8 mouse cellular contexts compared by ENCODE assay signal in the genomic region with DNA sequence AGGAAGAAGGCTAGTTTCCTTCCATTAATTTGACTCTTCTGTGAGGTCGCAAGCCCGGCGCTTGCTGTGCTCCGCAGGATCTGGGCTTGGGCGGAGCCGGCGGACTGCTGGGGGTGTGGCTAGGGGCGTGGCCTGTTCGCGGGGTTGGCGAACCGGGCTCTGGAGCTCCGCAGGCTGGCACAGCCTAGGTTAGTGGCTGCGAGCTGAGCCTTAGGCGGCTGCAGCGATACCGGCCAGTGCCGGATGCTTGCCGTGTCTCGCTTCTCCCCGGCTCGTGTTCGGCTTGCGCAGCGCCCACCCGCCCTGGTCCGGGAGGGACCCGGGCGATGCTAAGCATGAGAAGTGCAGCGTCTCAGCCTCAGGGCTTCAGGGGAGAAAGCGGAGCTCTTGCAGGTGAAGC. TPM values are rescaled to one million over a fixed set of nuclear protein-coding genes. Genes with fewer than 3 reads are reported as not detected.
A peak's percentile ranks its signal among the peaks of the same experiment; 100 is the strongest.
DNase-seq lines count a peak whose midpoint lies in the region; ATAC-seq and TF ChIP-seq lines count a peak whose summit lies in the region.

TSS of gene Gpc5 (plus strand) at position 135 of the 400 bp plus-strand sequence.

- no peak for TF ChIP-seq CTCF in C2C12 (IDR thresholded peaks at IDR 0.05; ENCODE audit: control insufficient read depth, insufficient read depth, insufficient read length)
- TF ChIP-seq CTCF in liver, embryonic 14.5 days (IDR thresholded peaks at IDR 0.05; ENCODE audit: low read depth) = no peak

- no peaks in the 10 kb centered on the region for H3K79me2 ChIP-seq in C2C12 (ENCODE audit: control insufficient read depth, insufficient read depth)

- peak; percentile 99 for ATAC-seq in forebrain, embryonic 11.5 days (replicated peaks; ENCODE audit: low FRiP score)
- peak; percentile 99 for ATAC-seq in heart, embryonic 16.5 days (replicated peaks; ENCODE audit: extremely low read depth, insufficient read depth, low FRiP score)
- ATAC-seq in liver, embryonic 14.5 days (ENCODE audit: insufficient read depth) = peak; percentile 88
- ATAC-seq in stomach, embryonic 15.5 days (ENCODE audit: insufficient read depth, low FRiP score, low read depth) = peak; percentile 99

- no peaks in the 10 kb centered on the region for H3K9me3 ChIP-seq in forebrain, embryonic 11.5 days (ENCODE audit: control insufficient read depth, low read length)
- H3K9me3 ChIP-seq in heart, embryonic 16.5 days (replicated peaks; ENCODE audit: control insufficient read depth, low read length) = no peaks in the 10 kb centered on the region
- H3K9me3 ChIP-seq in liver, embryonic 14.5 days (ENCODE audit: control insufficient read depth, low read length) = no peaks in the 10 kb centered on the region
- no peaks in the 10 kb centered on the region for H3K9me3 ChIP-seq in stomach, embryonic 15.5 days

- H3K27ac ChIP-seq in forebrain, embryonic 11.5 days (ENCODE audit: low read depth, low read length) = no peak within 1 kb of the TSS
- H3K27ac ChIP-seq in heart, embryonic 16.5 days (ENCODE audit: low read length) = no peak within 1 kb of the TSS
- H3K27ac ChIP-seq in liver, embryonic 14.5 days = no peak within 1 kb of the TSS
- no peak within 1 kb of the TSS for H3K27ac ChIP-seq in stomach, embryonic 15.5 days

- no peak for TF ChIP-seq EP300 in liver, embryonic 14.5 days (IDR thresholded peaks at IDR 0.05; ENCODE audit: low read depth)

- H3K4me1 ChIP-seq in forebrain, embryonic 11.5 days (replicated peaks; ENCODE audit: control insufficient read depth, insufficient read depth, low read length) = peaks cover 2% of the 10 kb centered on the region; the same call in 1 of the 2 replicates
- H3K4me1 ChIP-seq in heart, embryonic 16.5 days (ENCODE audit: control insufficient read depth, insufficient read depth, low read length) = peaks cover 3% of the 10 kb centered on the region
- H3K4me1 ChIP-seq in liver, embryonic 14.5 days (replicated peaks; ENCODE audit: control insufficient read depth in 2 of 2, insufficient read depth in 2 of 2, low read length in 1 of 2) = no peaks in the 10 kb centered on the region
- peaks cover 7% of the 10 kb centered on the region; the same call in 1 of the 2 replicates for H3K4me1 ChIP-seq in stomach, embryonic 15.5 days

- H3ac ChIP-seq in C2C12 (ENCODE audit: control insufficient read depth, insufficient read length, low read depth) = peak within 1 kb of the TSS; percentile 42

- no peaks in the 10 kb centered on the region for H3K36me3 ChIP-seq in C2C12 (ENCODE audit: control insufficient read depth, insufficient read depth)
- H3K36me3 ChIP-seq in forebrain, embryonic 11.5 days (ENCODE audit: control insufficient read depth, insufficient read depth, low read length) = no peaks in the 10 kb centered on the region
- H3K36me3 ChIP-seq in heart, embryonic 16.5 days (ENCODE audit: control insufficient read depth, insufficient read depth) = no peaks in the 10 kb centered on the region
- no peaks in the 10 kb centered on the region for H3K36me3 ChIP-seq in liver, embryonic 14.5 days (replicated peaks; ENCODE audit: control insufficient read depth, insufficient read depth, low read depth)
- H3K36me3 ChIP-seq in stomach, embryonic 15.5 days = no peaks in the 10 kb centered on the region

- H3K9ac ChIP-seq in forebrain, embryonic 11.5 days (ENCODE audit: low read length) = peak within 1 kb of the TSS; percentile 13; the same call in 1 of the 2 replicates
- peak within 1 kb of the TSS; percentile 60 for H3K9ac ChIP-seq in heart, embryonic 16.5 days (ENCODE audit: low read length)
- H3K9ac ChIP-seq in liver, embryonic 14.5 days (replicated peaks) = no peak within 1 kb of the TSS
- peak within 1 kb of the TSS; percentile 26 for H3K9ac ChIP-seq in stomach, embryonic 15.5 days

- DNase-seq in c-Kit-positive CD71-positive TER-119-negative erythroid progenitor cells, embryonic 14.5 days (ENCODE audit: low read depth) = peak; percentile 50
- peak; percentile 94 for DNase-seq in forebrain, embryonic 11.5 days (ENCODE audit: low spot score)
- DNase-seq in kidney, postnatal 36 days = peak; percentile 91 to 95
- DNase-seq in liver, embryonic 14.5 days (ENCODE audit: low read depth in 3 of 3, low spot score in 3 of 3) = peak; percentile 22 to 46 (median 40)
- peak; percentile 91 for DNase-seq in neural tube, embryonic 10.5 days (ENCODE audit: extremely low spot score, low spot score)

- H3K79me3 ChIP-seq in C2C12 (ENCODE audit: low read depth) = no peaks in the 10 kb centered on the region

- H3K4me3 ChIP-seq in C2C12 (ENCODE audit: insufficient read depth, poor library complexity, severe bottlenecking) = no peak within 1 kb of the TSS
- H3K4me3 ChIP-seq in forebrain, embryonic 11.5 days (ENCODE audit: low read depth, low read length) = peak within 1 kb of the TSS; percentile 45
- H3K4me3 ChIP-seq in heart, embryonic 16.5 days (ENCODE audit: low read length) = peak within 1 kb of the TSS; percentile 78
- peak within 1 kb of the TSS; percentile 16 to 40 for H3K4me3 ChIP-seq in liver, embryonic 14.5 days (ENCODE audit: insufficient read depth in 1 of 2, low read depth in 2 of 2, low read length in 2 of 2)
- H3K4me3 ChIP-seq in stomach, embryonic 15.5 days (replicated peaks) = peak within 1 kb of the TSS; percentile 62

- WGBS in forebrain, embryonic 11.5 days = under 1% methylated on average over 31 of the region's 31 CpGs
- under 1% methylated on average over 31 of the region's 31 CpGs for WGBS in heart, embryonic 16.5 days
- WGBS in liver, embryonic 14.5 days (ENCODE audit: insufficient replicate concordance) = under 1% methylated on average over 30 of the region's 31 CpGs
- WGBS in stomach, embryonic 15.5 days = 0% methylated on average over 31 of the region's 31 CpGs

- peaks cover 15% of the 10 kb centered on the region for H3K27me3 ChIP-seq in C2C12 (ENCODE audit: control insufficient read depth, insufficient read depth, insufficient read length)
- H3K27me3 ChIP-seq in forebrain, embryonic 11.5 days (ENCODE audit: control insufficient read depth, insufficient read depth, low read length) = peaks cover 22% of the 10 kb centered on the region
- peaks cover 29% of the 10 kb centered on the region for H3K27me3 ChIP-seq in heart, embryonic 16.5 days (ENCODE audit: control insufficient read depth, insufficient read depth, low read length)
- peaks cover 34% of the 10 kb centered on the region for H3K27me3 ChIP-seq in liver, embryonic 14.5 days (ENCODE audit: control insufficient read depth, insufficient read depth, low read length)
- H3K27me3 ChIP-seq in stomach, embryonic 15.5 days (replicated peaks) = peaks cover 32% of the 10 kb centered on the region

- H3K4me2 ChIP-seq in forebrain, embryonic 11.5 days (ENCODE audit: low read depth, low read length, severe bottlenecking) = peak within 1 kb of the TSS; percentile 97
- peak within 1 kb of the TSS; percentile 98 for H3K4me2 ChIP-seq in heart, embryonic 16.5 days (ENCODE audit: low read depth, low read length)
- H3K4me2 ChIP-seq in liver, embryonic 14.5 days (ENCODE audit: low read depth) = peak within 1 kb of the TSS; percentile 62
- peak within 1 kb of the TSS; percentile 98 for H3K4me2 ChIP-seq in stomach, embryonic 15.5 days

TF ChIP-seq in C2C12, 6 proteins besides CTCF, POLR2A, EP300 and RAD21:
- TF ChIP-seq USF1 (IDR thresholded peaks at IDR 0.05; ENCODE audit: low read depth) (no peak), MYOD1 (IDR thresholded peaks at IDR 0.05; ENCODE audit: control insufficient read depth, insufficient read length, low read depth) (no peak), FOSL1 (IDR thresholded peaks at IDR 0.05; ENCODE audit: insufficient read depth, low read length, poor library complexity, severe bottlenecking) (no peak), MAX (IDR thresholded peaks at IDR 0.05) (no peak), MYOG (IDR thresholded peaks at IDR 0.05; ENCODE audit: control insufficient read depth, extremely low read depth, insufficient read length) (no peak), CEBPB (IDR thresholded peaks at IDR 0.05; ENCODE audit: low read depth) (no peak)

RNA-seq across cellular contexts. Expression of gene Gpc5, which starts in this region (rescaled TPM):
- not detected for polyA plus RNA-seq in C2C12 (2012; fragmentation: generic; extraction: Trizol)
- polyA plus RNA-seq in forebrain, embryonic 11.5 days (2014; fragmentation: Nextera tagmentation; extraction: Ambion mirVana) = 0.48 and 0.57 TPM in 2 replicates
- polyA plus RNA-seq in heart, embryonic 16.5 days (2015; fragmentation: Nextera tagmentation; extraction: Ambion mirVana) = 0.12 and 0.43 TPM in 2 replicates
- 0.02 TPM in 1 of 2 replicates, not detected in the other for polyA plus RNA-seq in liver, embryonic 14.5 days (2012; rRNA removed)
- polyA plus RNA-seq in liver, embryonic 14.5 days (2014; fragmentation: Nextera tagmentation; extraction: Ambion mirVana) = 0.05 and 0.08 TPM in 2 replicates
- 0.05 and 0.22 TPM in 2 replicates for polyA plus RNA-seq in stomach, embryonic 15.5 days (2015; fragmentation: Nextera tagmentation; extraction: Ambion mirVana)

Comparison
In these comparisons a context has a peak if more than half of its experiments do, and no peak if none do; other contexts are left out.
1. Peak in DNase-seq, ATAC-seq, H3K4me3 ChIP-seq, H3K9ac ChIP-seq and H3K4me2 ChIP-seq in forebrain, embryonic 11.5 days; RNA of the gene not detected or under 1 TPM.
2. Peak in ATAC-seq, H3K4me3 ChIP-seq, H3K9ac ChIP-seq and H3K4me2 ChIP-seq in heart, embryonic 16.5 days; RNA of the gene not detected or under 1 TPM.
3. Peak in DNase-seq, ATAC-seq, H3K4me3 ChIP-seq and H3K4me2 ChIP-seq in liver, embryonic 14.5 days; RNA of the gene not detected or under 1 TPM.
4. Peak in ATAC-seq, H3K4me3 ChIP-seq, H3K9ac ChIP-seq and H3K4me2 ChIP-seq in stomach, embryonic 15.5 days; RNA of the gene not detected or under 1 TPM.
5. DNase-seq: peak in every context shown above with its lines; median percentile 94 in forebrain, embryonic 11.5 days; 93 in kidney, postnatal 36 days; 91 in neural tube, embryonic 10.5 days; 50 in c-Kit-positive CD71-positive TER-119-negative erythroid progenitor cells, embryonic 14.5 days; 40 in liver, embryonic 14.5 days.